Mouse (Mus musculus): ENCODE data around the gene Stap1.

Stap1 gene

DNA sequence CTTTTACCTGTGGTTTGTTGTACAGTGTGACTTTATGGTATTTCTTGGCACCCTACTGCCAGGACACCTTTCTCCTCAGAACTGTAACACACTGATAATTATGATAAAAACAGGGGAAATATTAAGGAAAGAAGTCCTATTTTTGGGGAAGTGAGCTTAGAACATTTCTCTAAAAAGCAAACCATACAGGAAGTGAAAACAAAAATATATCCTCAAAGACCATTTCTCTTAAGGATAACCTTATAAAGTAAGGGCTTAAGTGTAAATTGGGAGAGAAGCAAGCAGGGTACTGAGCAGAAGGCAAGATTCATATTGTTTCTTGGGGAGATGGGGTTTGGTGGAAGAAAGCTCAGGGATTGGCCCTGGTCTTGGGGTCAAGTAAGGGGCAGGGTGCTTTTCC, 58.3 kb downstream of the Stap1 start:
- DNase-seq (ENCODE audit: low spot score): no peak
